Mouse (Mus musculus) liver, postnatal 0 days (tissue): ENCODE measurements around the gene Styxl1.

ENCODE experiments used
- CTCF ChIP-seq: sonication (generic); IDR thresholded peaks from 2 replicates; pipeline ENCODE4 v1.5.1; 2016; ENCODE audit warnings: antibody characterized with exemption, low read depth
- EP300 ChIP-seq: IDR thresholded peaks from 2 replicates; pipeline ENCODE4 v1.6.1; 2016; ENCODE audit warnings: antibody characterized with exemption, low read depth, mild to moderate bottlenecking

GRCm38 (mm10) chr5:135734057-135734680 is 44.0 kb downstream of the Styxl1 start:
- no peak for TF ChIP-seq EP300
- no peak for TF ChIP-seq CTCF
